Mouse (Mus musculus) testis, adult 2 months (tissue): ENCODE measurements around the gene Fibp.

ENCODE experiments used
- CTCF ChIP-seq: fragments of 200-500 bp; IDR thresholded peaks from 2 replicates; pipeline ENCODE4 v1.5.1; 2012; ENCODE audit warnings: low read depth, mild to moderate bottlenecking, inconsistent platforms, low read length, moderate library complexity; ENCODE audit not compliant: control insufficient read depth, insufficient read depth, insufficient replicate concordance
- POLR2A ChIP-seq: fragments of 200-500 bp; IDR thresholded peaks from 2 replicates; pipeline ENCODE4 v1.6.1; 2012; ENCODE audit warnings: low read depth, mild to moderate bottlenecking, inconsistent platforms, low read length, moderate library complexity; ENCODE audit not compliant: control insufficient read depth

DNA sequence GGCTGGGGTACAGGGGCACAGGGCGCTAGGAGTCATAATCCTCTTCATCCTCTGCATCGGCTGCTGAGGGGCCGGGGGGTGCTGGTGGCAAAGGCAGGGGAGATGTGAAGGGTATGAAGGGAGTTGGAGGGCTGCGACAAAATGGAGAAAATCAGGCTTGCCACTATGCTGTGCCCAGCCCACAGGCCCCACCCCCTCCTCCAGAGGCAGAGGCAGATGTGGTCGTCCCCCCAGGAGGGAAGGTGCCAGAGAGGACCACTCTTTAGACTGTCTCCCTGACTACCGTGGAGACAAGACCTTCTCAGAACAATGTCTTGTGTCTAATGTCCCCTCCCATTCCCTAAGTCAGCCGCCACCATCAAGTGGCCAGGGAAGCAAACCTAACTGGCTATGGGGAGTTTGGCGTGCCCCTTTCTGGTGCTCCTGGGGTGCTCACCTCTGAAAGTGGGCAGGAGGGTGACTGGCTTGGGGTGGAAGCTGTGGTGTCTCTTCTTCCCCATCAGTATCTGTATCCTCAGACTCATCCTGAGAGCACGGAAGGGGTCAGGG is 37.4 kb upstream of the Fibp start:
- TF ChIP-seq CTCF (no peak), POLR2A (no peak)
